ENCODE assay signal across 9 mouse cellular contexts in genomic region chr17:87314530-87314946, GRCm38 (mm10). TPM values are rescaled to one million over a fixed set of nuclear protein-coding genes. Genes with fewer than 3 reads are reported as not detected.
A peak's percentile ranks its signal among the peaks of the same experiment; 100 is the strongest.
DNase-seq lines count a peak whose midpoint lies in the region; ATAC-seq lines count a peak whose summit lies in the region.
"Had no signal": no experiment of that assay in that cellular context is flagged by ENCODE, and none has a peak within 500 bp of the region (broad histone marks: within the 10 kb centered on the region; RNA-seq: fewer than 3 reads in every experiment).

No protein-coding gene starts in this region.

- WGBS in heart, embryonic 11.5 days (ENCODE audit: insufficient replicate concordance), result 62% methylated on average over 5 of the region's 5 CpGs
- WGBS in stomach, embryonic 14.5 days, result 60% methylated on average over 5 of the region's 5 CpGs

- no peak overlapping the region for H3K9ac ChIP-seq in heart, embryonic 11.5 days (ENCODE audit: low read depth, low read length)
- H3K9ac ChIP-seq in stomach, embryonic 14.5 days (replicated peaks; ENCODE audit: low read depth, low read length), result no peak overlapping the region
- H3K9ac ChIP-seq: liver, embryonic 15.5 days had no signal

- H3K27ac ChIP-seq in heart, embryonic 11.5 days (ENCODE audit: low read depth, low read length), result no peak overlapping the region
- no peak overlapping the region for H3K27ac ChIP-seq in stomach, embryonic 14.5 days (ENCODE audit: low read length)

- H3K27me3 ChIP-seq in heart, embryonic 11.5 days (ENCODE audit: control insufficient read depth, insufficient read depth, low read length), result no peaks in the 10 kb centered on the region; the same call in 1 of the 2 replicates
- H3K27me3 ChIP-seq in stomach, embryonic 14.5 days (ENCODE audit: control insufficient read depth, insufficient read depth, low read length), result no peaks in the 10 kb centered on the region
- H3K27me3 ChIP-seq: liver, embryonic 15.5 days had no signal

- H3K4me1 ChIP-seq in heart, embryonic 11.5 days (ENCODE audit: control insufficient read depth, insufficient read depth, low read length), result peaks cover 15% of the 10 kb centered on the region
- H3K4me1 ChIP-seq in stomach, embryonic 14.5 days (ENCODE audit: control insufficient read depth, insufficient read depth, low read length), result peaks cover 16% of the 10 kb centered on the region; the same call in 1 of the 2 replicates

- H3K36me3 ChIP-seq in heart, embryonic 11.5 days (ENCODE audit: control insufficient read depth, insufficient read depth, low read length), result no peaks in the 10 kb centered on the region
- H3K36me3 ChIP-seq in stomach, embryonic 14.5 days (ENCODE audit: control insufficient read depth, insufficient read depth, low read length), result no peaks in the 10 kb centered on the region

- intact Hi-C loops in heart, postnatal 10 days (cut with DNase I), result loop anchor here (2.0 kb wide), 2 partner anchors 132 to 218 kb away; partner anchors contain the start of gene Calm2

- no peak for DNase-seq in heart, postnatal 10 days
- peak; percentile 22 for DNase-seq in c-Kit-positive CD71-positive TER-119-negative erythroid progenitor cells, embryonic 14.5 days (ENCODE audit: low read depth)
- peak; percentile 55 for DNase-seq in gastrocnemius, postnatal 10 days
- DNase-seq in kidney, adult 9 months, result peak; percentile 68
- peak; percentile 44 for DNase-seq in lung, postnatal 14 days
- no peak for DNase-seq in right cerebral cortex, postnatal 25 days

- H3K4me3 ChIP-seq in heart, embryonic 11.5 days (ENCODE audit: low read depth, low read length), result no peak overlapping the region
- no peak overlapping the region for H3K4me3 ChIP-seq in stomach, embryonic 14.5 days (ENCODE audit: low read depth, low read length)
- H3K4me3 ChIP-seq: liver, embryonic 15.5 days had no signal

- H3K4me2 ChIP-seq in heart, embryonic 11.5 days, result no peak overlapping the region; the same call in 1 of the 2 replicates
- H3K4me2 ChIP-seq in stomach, embryonic 14.5 days (replicated peaks; ENCODE audit: low read depth, low read length), result no peak overlapping the region

- no peaks in the 10 kb centered on the region for H3K9me3 ChIP-seq in heart, embryonic 11.5 days (replicated peaks; ENCODE audit: control insufficient read depth, low read length)
- no peaks in the 10 kb centered on the region for H3K9me3 ChIP-seq in stomach, embryonic 14.5 days (ENCODE audit: control insufficient read depth, low read depth, low read length)
- H3K9me3 ChIP-seq: liver, embryonic 15.5 days had no signal

- peak; percentile 18; the same call in 1 of the 2 replicates for ATAC-seq in heart, embryonic 11.5 days (replicated peaks; ENCODE audit: insufficient number of reproducible peaks, low FRiP score, low TSS enrichment)
- ATAC-seq in stomach, embryonic 14.5 days (ENCODE audit: insufficient number of reproducible peaks, insufficient read depth, low FRiP score, low read depth), result peak; percentile 21; the same call in 1 of the 2 replicates

RNA-seq across cellular contexts. Expression of gene Ttc7, which starts 31.9 kb away (rescaled TPM):
- polyA plus RNA-seq in heart, embryonic 11.5 days (2014; fragmentation: Nextera tagmentation; extraction: Ambion mirVana), result 1.4 and 1.9 TPM in 2 replicates
- total RNA-seq in heart, postnatal 10 days (2021), result 1 to 10 TPM; 4.9 to 5.4 TPM
- 10 to 100 TPM; 16.6 to 17.7 TPM for total RNA-seq in gastrocnemius, postnatal 10 days (2021)
- 4.6 and 5.9 TPM in 2 replicates for polyA plus RNA-seq in stomach, embryonic 14.5 days (2014; fragmentation: Nextera tagmentation; extraction: Ambion mirVana)

RNA-seq across cellular contexts. Expression of gene Mcfd2, which starts 48.8 kb away (rescaled TPM):
- 69.7 and 83.5 TPM in 2 replicates for polyA plus RNA-seq in heart, embryonic 11.5 days (2014; fragmentation: Nextera tagmentation; extraction: Ambion mirVana)
- total RNA-seq in heart, postnatal 10 days (2021), result 10 to 100 TPM; 41.4 to 43.2 TPM
- total RNA-seq in gastrocnemius, postnatal 10 days (2021), result 10 to 100 TPM; 22.9 to 26.3 TPM
- polyA plus RNA-seq in stomach, embryonic 14.5 days (2014; fragmentation: Nextera tagmentation; extraction: Ambion mirVana), result 82.6 and 93.6 TPM in 2 replicates

Comparison
In these comparisons a context has a peak if more than half of its experiments do, and no peak if none do; other contexts are left out.
1. DNase-seq: peak in c-Kit-positive CD71-positive TER-119-negative erythroid progenitor cells, embryonic 14.5 days (single experiment), gastrocnemius, postnatal 10 days (single experiment), kidney, adult 9 months (single experiment) and lung, postnatal 14 days (single experiment); none in heart, postnatal 10 days (0 of 2) and right cerebral cortex, postnatal 25 days (single experiment).